Mouse (Mus musculus): ENCODE measurements around the gene Map2k1. TPM values are rescaled to one million over a fixed set of nuclear protein-coding genes. Genes with fewer than 3 reads are reported as not detected.

Map2k1 gene
- polyA plus RNA-seq (2014; fragmentation: Illumina TruSeq; extraction: RNeasy Lipid Tissue Mini Kit (QIAGEN cat#74804); ENCODE audit: low read depth, low replicate concordance), result 48.5 TPM

DNA sequence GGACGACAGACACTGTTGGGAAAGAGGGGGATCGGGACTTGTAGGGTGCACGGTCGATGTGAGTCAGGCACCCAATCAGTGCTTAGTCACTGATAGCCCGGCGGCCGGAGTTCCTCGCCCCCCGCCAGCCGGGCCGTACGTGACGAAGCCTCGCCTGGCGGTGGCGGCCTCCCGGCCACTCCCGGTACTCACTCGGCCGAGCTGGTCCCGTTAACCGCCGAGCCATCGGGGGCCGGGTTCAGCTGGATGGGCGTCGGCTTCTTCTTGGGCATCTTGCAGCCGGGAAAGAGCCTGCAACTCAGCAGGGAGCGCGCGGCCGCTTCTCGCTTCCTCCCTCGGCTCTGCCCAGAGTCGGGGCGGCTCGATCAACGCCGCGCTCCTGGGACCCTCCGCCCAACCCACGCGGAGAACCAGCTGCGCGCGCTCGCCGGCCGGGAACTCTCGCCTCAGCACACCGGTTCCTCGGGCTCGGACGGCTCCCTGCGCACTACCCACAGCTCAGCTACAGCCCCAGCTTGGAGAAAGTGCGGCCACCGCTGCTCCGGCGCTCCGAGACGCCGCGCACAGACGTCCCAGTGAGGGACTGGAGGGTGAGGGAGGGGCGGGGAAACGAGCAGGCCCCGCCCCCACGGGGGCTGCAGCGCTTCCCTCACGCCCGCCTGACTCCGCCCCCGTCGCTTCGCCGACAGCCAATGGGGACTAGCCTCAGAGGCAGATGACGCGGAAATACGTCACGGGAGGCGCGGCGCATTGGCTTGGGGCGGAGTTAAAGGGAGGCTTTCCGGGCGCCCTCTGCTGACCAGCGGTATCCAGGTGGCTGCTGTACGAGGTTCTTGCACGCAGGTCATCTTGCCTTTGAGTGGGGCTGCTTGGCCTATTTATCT lies at the start of gene Map2k1:
Gene Map2k1, minus strand, starts transcription at position 611 of the 884 bp plus-strand sequence.

DNA sequence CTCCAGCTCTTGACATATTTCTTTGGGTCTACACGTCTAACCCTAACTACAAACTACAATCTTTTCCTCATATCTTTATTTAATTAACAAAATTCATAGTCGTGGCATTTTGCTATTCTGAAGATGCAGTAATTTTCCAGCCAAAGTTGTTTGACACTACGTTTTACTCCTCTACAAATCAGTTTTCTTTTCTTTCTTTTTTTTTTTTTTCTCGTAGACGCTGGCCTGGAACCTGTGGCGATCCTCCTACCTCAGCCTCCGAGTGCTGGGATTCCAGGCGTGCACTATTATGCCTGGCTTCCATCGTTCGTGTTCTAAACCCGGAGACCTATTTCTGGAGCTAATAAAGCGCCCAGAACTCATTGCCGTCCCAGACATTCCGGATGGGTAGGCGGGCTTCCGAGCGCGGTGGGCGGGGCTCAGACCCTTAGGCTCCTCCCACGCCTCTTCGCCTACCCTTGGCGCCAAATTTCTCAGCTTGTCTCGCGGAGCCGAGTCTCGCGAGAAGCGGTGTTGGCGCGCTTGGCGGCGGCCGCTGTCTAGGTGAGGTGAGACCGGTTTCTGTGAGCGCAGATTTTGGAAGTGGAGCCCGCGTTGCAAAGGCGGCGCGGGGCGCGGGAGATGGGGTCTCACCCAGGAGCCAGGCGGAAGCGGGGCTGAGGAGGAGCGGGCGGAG lies 27.8 kb upstream of the Map2k1 start, which contains the start of gene Tipin:
Gene Tipin, plus strand, starts transcription at position 477 of the 676 bp plus-strand sequence.

DNA sequence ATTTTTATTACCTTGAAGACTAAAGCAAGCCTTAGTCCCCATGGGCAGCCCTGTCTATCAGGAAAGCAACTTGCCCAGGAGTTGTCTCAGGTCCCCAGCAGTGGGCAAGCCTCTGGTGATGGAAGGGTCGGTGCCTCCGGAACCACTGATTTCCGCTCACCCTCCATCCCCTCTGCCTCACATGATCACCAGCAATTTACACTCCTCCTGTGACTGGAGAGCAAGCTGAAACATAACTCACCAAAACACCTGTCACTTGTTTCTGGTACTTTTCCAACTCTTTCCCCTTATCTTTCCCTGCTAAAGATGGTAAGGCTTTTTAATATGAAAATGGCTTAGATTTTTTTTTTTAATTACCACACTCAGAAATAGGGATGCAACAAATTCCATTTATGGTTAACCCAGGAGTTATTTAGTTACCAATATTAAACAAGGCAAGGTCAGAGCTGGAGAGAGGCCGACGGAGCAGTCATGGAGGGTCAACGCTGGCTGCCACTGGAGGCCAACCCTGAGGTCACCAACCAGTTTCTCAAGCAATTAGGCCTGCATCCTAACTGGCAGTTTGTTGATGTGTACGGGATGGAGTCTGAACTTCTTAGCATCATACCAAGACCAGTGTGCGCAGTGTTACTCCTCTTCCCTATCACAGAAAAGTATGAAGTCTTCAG lies 18.5 kb downstream of the Map2k1 start, which contains the start of gene Uchl4:
Gene Uchl4, plus strand, starts transcription at position 434 of the 668 bp plus-strand sequence.

DNA sequence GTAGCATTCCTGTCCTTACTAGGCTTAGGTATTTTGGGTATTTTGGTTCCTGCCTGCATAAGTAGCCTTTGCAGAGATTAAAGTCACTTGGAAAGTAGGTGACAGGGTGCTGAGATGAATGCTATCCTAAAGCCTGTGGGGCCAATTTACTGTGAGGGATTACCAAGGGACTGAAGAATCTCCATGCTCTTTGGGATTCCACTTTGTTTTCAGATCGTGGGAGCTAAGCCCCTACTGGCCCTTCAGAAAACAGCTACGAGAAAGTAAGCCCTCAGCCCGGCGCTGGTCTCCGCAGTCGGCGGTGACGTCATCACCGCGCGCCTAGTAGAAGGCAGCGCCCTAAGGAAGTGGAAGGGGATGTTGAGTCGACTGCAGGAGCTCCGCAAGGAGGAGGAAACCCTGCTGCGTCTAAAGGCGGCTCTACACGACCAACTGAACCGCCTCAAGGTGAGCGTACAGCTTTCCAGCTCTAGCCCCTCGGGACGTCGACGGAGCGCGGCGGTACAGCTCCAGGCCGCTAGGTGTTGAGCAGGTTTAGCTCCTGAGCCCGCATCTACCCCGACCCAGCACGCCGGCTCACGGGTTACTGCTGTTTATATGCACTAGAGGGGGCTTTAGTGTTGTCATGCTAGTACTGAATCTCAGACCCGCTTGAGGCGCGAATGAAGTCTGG lies 74.3 kb downstream of the Map2k1 start, which contains the start of gene Snapc5:
Gene Snapc5, plus strand, starts transcription at position 301 of the 673 bp plus-strand sequence.

DNA sequence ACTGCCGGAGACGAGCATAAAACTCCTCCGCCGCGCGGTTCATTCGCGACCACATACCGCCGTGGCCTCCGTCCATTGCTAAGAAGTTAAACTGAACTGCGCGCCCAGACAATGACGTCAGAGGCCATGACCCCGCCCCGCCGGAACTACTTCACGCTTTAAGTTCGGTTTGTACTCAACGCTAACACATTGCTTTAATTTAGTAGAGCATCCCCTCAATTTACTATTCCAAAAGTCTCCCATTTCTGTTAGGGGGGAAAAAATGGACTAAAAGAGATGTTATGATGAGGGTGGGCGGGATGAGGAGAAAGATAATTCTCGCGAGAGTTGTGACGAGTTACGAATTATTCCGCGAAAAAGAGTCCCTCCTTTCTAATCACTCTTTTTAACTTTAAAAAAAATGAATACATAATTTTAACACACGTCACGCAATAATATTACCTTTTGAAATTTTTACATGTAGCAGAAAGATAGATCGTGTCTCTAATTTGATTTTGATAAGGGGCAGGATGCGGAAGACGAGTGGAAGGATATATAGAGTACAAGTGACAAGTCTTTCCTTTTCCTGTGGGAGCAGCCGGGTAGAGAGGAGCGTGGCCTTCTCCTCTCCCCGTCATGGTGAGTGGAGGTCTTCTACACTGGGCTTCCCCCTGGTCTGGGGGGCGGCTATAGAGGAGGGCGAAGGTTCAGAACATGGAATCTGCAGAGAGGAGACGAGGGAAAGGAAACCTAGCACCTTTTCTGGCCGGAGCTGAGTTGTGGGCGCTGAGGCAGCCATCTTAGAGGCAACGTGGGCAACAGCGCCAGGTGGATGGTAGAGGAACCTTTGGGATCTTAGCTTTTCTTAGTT lies 80.4 kb downstream of the Map2k1 start, which contains the start of the genes Zwilch and Rpl4:
Gene Zwilch, minus strand, starts transcription at position 289 of the 850 bp plus-strand sequence.
Gene Rpl4, plus strand, starts transcription at position 560 of the 850 bp plus-strand sequence.

Other genes with a start within 250 kb of the Map2k1 start
- 4.7 TPM for gene Smad6, start 231.6 kb downstream of the Map2k1 start, polyA plus RNA-seq (2014; fragmentation: Illumina TruSeq; extraction: RNeasy Lipid Tissue Mini Kit (QIAGEN cat#74804); ENCODE audit: low read depth, low replicate concordance)
- 4.6 TPM for gene Lctl, start 136.5 kb downstream of the Map2k1 start, polyA plus RNA-seq (2014; fragmentation: Illumina TruSeq; extraction: RNeasy Lipid Tissue Mini Kit (QIAGEN cat#74804); ENCODE audit: low read depth, low replicate concordance)
- gene Zwilch, start 80.5 kb downstream of the Map2k1 start, polyA plus RNA-seq (2014; fragmentation: Illumina TruSeq; extraction: RNeasy Lipid Tissue Mini Kit (QIAGEN cat#74804); ENCODE audit: low read depth, low replicate concordance), result 4.2 TPM
- 1,232 TPM for gene Rpl4, start 80.3 kb downstream of the Map2k1 start, polyA plus RNA-seq (2014; fragmentation: Illumina TruSeq; extraction: RNeasy Lipid Tissue Mini Kit (QIAGEN cat#74804); ENCODE audit: low read depth, low replicate concordance)
- 34.5 TPM for gene Snapc5, start 74.4 kb downstream of the Map2k1 start, polyA plus RNA-seq (2014; fragmentation: Illumina TruSeq; extraction: RNeasy Lipid Tissue Mini Kit (QIAGEN cat#74804); ENCODE audit: low read depth, low replicate concordance)
- not detected for gene Uchl4, start 18.4 kb downstream of the Map2k1 start, polyA plus RNA-seq (2014; fragmentation: Illumina TruSeq; extraction: RNeasy Lipid Tissue Mini Kit (QIAGEN cat#74804); ENCODE audit: low read depth, low replicate concordance)
- 26.1 TPM for gene Tipin, start 27.9 kb upstream of the Map2k1 start, polyA plus RNA-seq (2014; fragmentation: Illumina TruSeq; extraction: RNeasy Lipid Tissue Mini Kit (QIAGEN cat#74804); ENCODE audit: low read depth, low replicate concordance)
- gene Dis3l, start 87.7 kb upstream of the Map2k1 start, polyA plus RNA-seq (2014; fragmentation: Illumina TruSeq; extraction: RNeasy Lipid Tissue Mini Kit (QIAGEN cat#74804); ENCODE audit: low read depth, low replicate concordance), result 11.1 TPM
- gene Megf11, start 132.0 kb upstream of the Map2k1 start, polyA plus RNA-seq (2014; fragmentation: Illumina TruSeq; extraction: RNeasy Lipid Tissue Mini Kit (QIAGEN cat#74804); ENCODE audit: low read depth, low replicate concordance), result 0.65 TPM

Measured in adipose tissue, adult 10 weeks (tissue).